Mouse (Mus musculus) CH12.LX (cell line): Measurements from ENCODE around the gene Rpl32. TPM values are rescaled to one million over a fixed set of nuclear protein-coding genes. Genes with fewer than 3 reads are reported as not detected.

ENCODE experiments used
- DNase-seq: peaks from one replicate; pipeline ENCODE4 v3.0.0-alpha.2; 2013; ENCODE audit errors: extremely low read depth
- H3K27ac ChIP-seq: 2 replicates; pipeline ENCODE4 v1.5.1; 2012; ENCODE audit warnings: low read depth, mild to moderate bottlenecking, control low read depth, moderate library complexity; ENCODE audit not compliant: insufficient read depth
- H3K27me3 ChIP-seq: replicated peaks from 2 replicates; pipeline ENCODE3; 2012; ENCODE audit warnings: inconsistent platforms
- H3K36me3 ChIP-seq, 2 experiments: replicated peaks in 1 of 2; 2 replicates each; pipeline versions ENCODE3 to v1.6.1; 2012; ENCODE audit warnings: inconsistent platforms in 1 of 2, low read length in 1 of 2, mild to moderate bottlenecking in 1 of 2, mixed read lengths in 1 of 2, moderate library complexity in 1 of 2; ENCODE audit not compliant: control insufficient read depth in 1 of 2, insufficient read depth in 1 of 2
- H3K4me1 ChIP-seq, 2 experiments: 2 replicates each; pipeline ENCODE4 v1.6.1; 2012; ENCODE audit warnings: inconsistent platforms in 1 of 2, moderate library complexity in 1 of 2; ENCODE audit not compliant: insufficient read depth in 2 of 2, control insufficient read depth in 1 of 2
- H3K4me2 ChIP-seq: 2 replicates; pipeline ENCODE4 v1.6.1; 2012; ENCODE audit warnings: low read depth, mild to moderate bottlenecking, control low read depth; ENCODE audit not compliant: poor library complexity, insufficient read depth, severe bottlenecking
- H3K4me3 ChIP-seq, 3 experiments: fragments of 150-350 bp in 1 of 3; sonication (generic) in 1 of 3; replicated peaks in 1 of 3; 2 replicates each; pipeline versions ENCODE3 to v1.5.1; 2011 to 2012; ENCODE audit warnings: low read depth in 2 of 3, low read length in 2 of 3, mild to moderate bottlenecking in 2 of 3, moderate library complexity in 2 of 3, control low read depth in 1 of 3, improper control_type of control experiment in 1 of 3, inconsistent platforms in 1 of 3, mixed read lengths in 1 of 3; ENCODE audit not compliant: poor library complexity in 1 of 3
- H3K79me2 ChIP-seq: replicated peaks from 2 replicates; pipeline ENCODE4 v1.6.1; 2012; ENCODE audit warnings: mild to moderate bottlenecking, moderate library complexity; ENCODE audit not compliant: control insufficient read depth, poor library complexity, insufficient read depth, severe bottlenecking; ENCODE audit errors: extremely low read depth
- H3K9ac ChIP-seq: 2 replicates; pipeline ENCODE4 v1.6.1; 2012; ENCODE audit warnings: low read depth, mild to moderate bottlenecking, control low read depth, moderate library complexity; ENCODE audit not compliant: insufficient read depth
- H3K9me3 ChIP-seq: replicated peaks from 2 replicates; pipeline ENCODE3; 2012; ENCODE audit warnings: low read length, inconsistent platforms, mixed read lengths
- BHLHE40 ChIP-seq: IDR thresholded peaks from 2 replicates; pipeline ENCODE4 v1.6.1; 2011; ENCODE audit warnings: mild to moderate bottlenecking, low read depth, low read length, improper control_type of control experiment
- CHD1 ChIP-seq: IDR thresholded peaks from 2 replicates; pipeline ENCODE4 v1.6.1; 2012; ENCODE audit warnings: low read depth, low read length, improper control_type of control experiment, inconsistent platforms
- CHD2 ChIP-seq: IDR thresholded peaks from 2 replicates; pipeline ENCODE4 v1.6.1; 2011; ENCODE audit warnings: low read length, improper control_type of control experiment
- CTCF ChIP-seq, 2 experiments: IDR thresholded peaks in 1 of 2; conservative IDR thresholded peaks in 1 of 2; 2 replicates each; pipeline ENCODE4 v1.5.1; 2011 to 2012; ENCODE audit warnings: low read depth in 2 of 2, low read length in 2 of 2, improper control_type of control experiment in 1 of 2, inconsistent platforms in 1 of 2, mild to moderate bottlenecking in 1 of 2, moderate library complexity in 1 of 2
- E2F4 ChIP-seq: IDR thresholded peaks from 2 replicates; pipeline ENCODE4 v1.6.1; 2011; ENCODE audit warnings: low read depth, low read length, improper control_type of control experiment; ENCODE audit not compliant: insufficient replicate concordance
- ELF1 ChIP-seq: IDR thresholded peaks from 2 replicates; pipeline ENCODE4 v1.6.1; 2014; ENCODE audit warnings: low read depth, mild to moderate bottlenecking, inconsistent platforms, low read length, improper control_type of control experiment
- EP300 ChIP-seq: IDR thresholded peaks from 2 replicates; pipeline ENCODE4 v1.6.1; 2011; ENCODE audit warnings: low read length, improper control_type of control experiment
- ETS1 ChIP-seq: conservative IDR thresholded peaks from 2 replicates; pipeline ENCODE4 v1.6.1; 2012; ENCODE audit warnings: low read depth, mild to moderate bottlenecking, inconsistent platforms, low read length, improper control_type of control experiment, moderate library complexity
- GABPA ChIP-seq: IDR thresholded peaks from 2 replicates; pipeline ENCODE4 v1.6.1; 2012; ENCODE audit warnings: low read depth, low read length, improper control_type of control experiment, inconsistent platforms; ENCODE audit not compliant: insufficient replicate concordance
- HCFC1 ChIP-seq: IDR thresholded peaks from 2 replicates; pipeline ENCODE4 v1.6.1; 2012; ENCODE audit warnings: low read depth, mild to moderate bottlenecking, inconsistent platforms, low read length, improper control_type of control experiment
- IRF4 ChIP-seq: IDR thresholded peaks from 2 replicates; pipeline ENCODE4 v1.6.1; 2014; ENCODE audit warnings: low read depth, mild to moderate bottlenecking, inconsistent platforms, low read length, improper control_type of control experiment
- JUN ChIP-seq: IDR thresholded peaks from 2 replicates; pipeline ENCODE4 v1.6.1; 2011; ENCODE audit warnings: low read depth, mild to moderate bottlenecking, low read length, improper control_type of control experiment, moderate library complexity; ENCODE audit not compliant: insufficient read depth
- JUND ChIP-seq: conservative IDR thresholded peaks from 2 replicates; pipeline ENCODE4 v1.6.1; 2011; ENCODE audit warnings: low read depth, low read length, improper control_type of control experiment
- KAT2A ChIP-seq: IDR thresholded peaks from 2 replicates; pipeline ENCODE4 v1.6.1; 2012; ENCODE audit warnings: low read length, improper control_type of control experiment, inconsistent platforms; ENCODE audit not compliant: insufficient replicate concordance
- MAFK ChIP-seq: IDR thresholded peaks from 2 replicates; pipeline ENCODE4 v1.6.1; 2011; ENCODE audit warnings: low read length, improper control_type of control experiment; ENCODE audit not compliant: insufficient replicate concordance
- MAX ChIP-seq: IDR thresholded peaks from 2 replicates; pipeline ENCODE4 v1.6.1; 2011; ENCODE audit warnings: low read length, improper control_type of control experiment
- MAZ ChIP-seq: IDR thresholded peaks from 2 replicates; pipeline ENCODE4 v1.6.1; 2012; ENCODE audit warnings: low read depth, mild to moderate bottlenecking, inconsistent platforms, low read length, improper control_type of control experiment, moderate library complexity
- MEF2A ChIP-seq: IDR thresholded peaks from 2 replicates; pipeline ENCODE4 v1.6.1; 2014; ENCODE audit warnings: low read depth, mild to moderate bottlenecking, inconsistent platforms, low read length, improper control_type of control experiment, borderline replicate concordance
- MXI1 ChIP-seq: IDR thresholded peaks from 2 replicates; pipeline ENCODE4 v1.6.1; 2011; ENCODE audit warnings: mild to moderate bottlenecking, low read depth, low read length, improper control_type of control experiment
- MYC ChIP-seq: IDR thresholded peaks from 2 replicates; pipeline ENCODE4 v1.6.1; 2011; ENCODE audit warnings: low read depth, mild to moderate bottlenecking, improper control_type of control experiment, low read length
- NELFE ChIP-seq: IDR thresholded peaks from 2 replicates; pipeline ENCODE4 v1.6.1; 2011; ENCODE audit warnings: low read depth, low read length, improper control_type of control experiment
- NRF1 ChIP-seq: IDR thresholded peaks from 2 replicates; pipeline ENCODE4 v1.6.1; 2014; ENCODE audit warnings: low read depth, mild to moderate bottlenecking, inconsistent platforms, low read length, improper control_type of control experiment, moderate library complexity
- PAX5 ChIP-seq: IDR thresholded peaks from 2 replicates; pipeline ENCODE4 v1.6.1; 2012; ENCODE audit warnings: low read length, inconsistent platforms, mixed read lengths
- POLR2A ChIP-seq: IDR thresholded peaks from 2 replicates; pipeline ENCODE4 v1.6.1; 2011; ENCODE audit warnings: low read depth, mild to moderate bottlenecking, improper control_type of control experiment, low read length
- POLR2AphosphoS2 ChIP-seq: IDR thresholded peaks from 2 replicates; pipeline ENCODE4 v1.6.1; 2011; ENCODE audit warnings: low read depth, low read length, improper control_type of control experiment
- RAD21 ChIP-seq: IDR thresholded peaks from 2 replicates; pipeline ENCODE4 v1.6.1; 2011; ENCODE audit warnings: low read depth, mild to moderate bottlenecking, low read length, improper control_type of control experiment, moderate library complexity
- RCOR1 ChIP-seq: conservative IDR thresholded peaks from 2 replicates; pipeline ENCODE4 v1.6.1; 2012; ENCODE audit warnings: low read depth, mild to moderate bottlenecking, inconsistent platforms, low read length, improper control_type of control experiment
- SIN3A ChIP-seq: IDR thresholded peaks from 2 replicates; pipeline ENCODE4 v1.6.1; 2012; ENCODE audit warnings: low read length, improper control_type of control experiment, inconsistent platforms
- SMC3 ChIP-seq: IDR thresholded peaks from 2 replicates; pipeline ENCODE4 v1.6.1; 2011; ENCODE audit warnings: low read depth, low read length, improper control_type of control experiment
- TBP ChIP-seq: conservative IDR thresholded peaks from 2 replicates; pipeline ENCODE4 v1.6.1; 2011; ENCODE audit warnings: low read depth, low read length, improper control_type of control experiment
- TCF12 ChIP-seq: IDR thresholded peaks from 2 replicates; pipeline ENCODE4 v1.6.1; 2014; ENCODE audit warnings: low read depth, mild to moderate bottlenecking, inconsistent platforms, low read length, improper control_type of control experiment
- UBTF ChIP-seq: IDR thresholded peaks from 2 replicates; pipeline ENCODE4 v1.6.1; 2012; ENCODE audit warnings: low read depth, mild to moderate bottlenecking, inconsistent platforms, low read length, improper control_type of control experiment, moderate library complexity
- USF1 ChIP-seq: IDR thresholded peaks from 2 replicates; pipeline ENCODE4 v1.6.1; 2014; ENCODE audit warnings: low read depth, mild to moderate bottlenecking, inconsistent platforms, low read length, improper control_type of control experiment
- USF2 ChIP-seq: conservative IDR thresholded peaks from 2 replicates; pipeline ENCODE4 v1.6.1; 2011; ENCODE audit warnings: low read depth, low read length, improper control_type of control experiment
- ZC3H11A ChIP-seq: IDR thresholded peaks from 2 replicates; pipeline ENCODE4 v1.6.1; 2012; ENCODE audit warnings: low read depth, mild to moderate bottlenecking, inconsistent platforms, low read length, improper control_type of control experiment
- ZKSCAN1 ChIP-seq: IDR thresholded peaks from 2 replicates; pipeline ENCODE4 v1.6.1; 2012; ENCODE audit warnings: low read depth, inconsistent platforms, low read length, improper control_type of control experiment, borderline replicate concordance
- ZMIZ1 ChIP-seq: IDR thresholded peaks from 2 replicates; pipeline ENCODE4 v1.6.1; 2012; ENCODE audit warnings: low read depth, mild to moderate bottlenecking, inconsistent platforms, low read length, improper control_type of control experiment
- ZNF384 ChIP-seq: IDR thresholded peaks from 2 replicates; pipeline ENCODE4 v1.6.1; 2012; ENCODE audit warnings: low read depth, low read length, improper control_type of control experiment, inconsistent platforms
- dilution Hi-C: fragments of 300-500 bp; cut with MboI; formaldehyde crosslinking; loops from 2 replicates; pipeline ENCODE4 v1.14.3; 2020; ENCODE audit warnings: low sequenced_read_pairs; ENCODE audit not compliant: extremely low pct_unique_long_range_greater_than_20kb, extremely low pct_ligation_motif_present
- in situ Hi-C: fragments of 300-500 bp; cut with MboI; formaldehyde crosslinking; loops from 3 replicates; pipeline ENCODE4 v1.14.3; 2019; ENCODE audit warnings: low sequenced_read_pairs, low pct_ligation_motif_present, low pct_unique_long_range_greater_than_20kb, mixed read lengths
- polyA plus RNA-seq: library from polyadenylated mRNA; unstranded; fragments of >175 nt; gene quantifications from 2 replicates; pipeline ENCODE4 v1.2.1, GENCODE M21; 2012; ENCODE audit warnings: low read depth; ENCODE audit not compliant: insufficient read length
- total RNA-seq, 2 experiments: library from RNA; depleted of rRNA; stranded (reverse); fragments of 300-350 nt in 1 of 2; fragments of >200 nt in 1 of 2; gene quantifications; 2 replicates each; pipeline ENCODE4 v1.2.3; 2012 to 2014

The Rpl32 gene
- total and polyA plus RNA-seq, 3 experiments, result 3,370 to 7,473 (median 5,276) TPM

DNA sequence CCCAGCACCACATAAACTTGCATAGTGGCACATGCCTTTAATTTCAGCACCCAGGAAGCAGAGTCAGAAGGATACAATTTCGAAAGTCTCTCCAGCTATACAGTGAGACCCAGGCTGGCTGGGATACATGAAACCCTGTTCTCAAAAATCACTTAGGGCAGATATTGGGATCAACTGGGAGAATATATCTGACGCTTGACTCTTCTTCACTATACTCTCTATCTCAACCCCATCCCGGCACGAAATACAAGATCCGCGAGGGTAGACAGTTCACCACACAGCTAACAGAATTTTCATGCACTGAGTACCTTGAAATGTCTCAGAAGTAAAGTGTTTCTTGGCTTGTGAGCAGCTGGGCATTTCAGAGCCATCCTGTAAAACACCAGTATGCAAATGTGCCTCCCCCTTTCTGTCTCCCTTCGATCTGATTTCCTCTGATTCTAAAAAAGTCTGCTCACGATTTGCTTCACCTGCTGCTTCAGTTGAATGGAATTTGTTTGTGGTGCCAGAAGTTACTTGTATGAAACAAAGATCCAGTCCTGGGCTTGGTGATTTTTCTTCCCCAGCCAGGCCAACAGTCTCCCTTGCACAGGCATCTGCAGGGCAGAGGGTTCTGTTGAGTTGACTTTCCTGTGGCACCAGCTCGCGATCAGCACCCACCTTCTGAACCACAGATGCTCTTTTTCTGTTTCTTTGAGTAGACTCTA, 40.2 kb upstream of the Rpl32 start:
- Histone ChIP-seq H3K4me1 (peaks cover 2 to 47% of the 10 kb centered on the region in 2 experiments; a peak in 2 of 4 replicates), H3K27me3 (no peaks in the 10 kb centered on the region), H3K9me3 (no peaks in the 10 kb centered on the region), H3K27ac (peak overlapping the region; percentile 85), H3K4me2 (peak overlapping the region; percentile 98), H3K9ac (peak overlapping the region; percentile 61), H3K4me3 (peak overlapping the region; percentile 29 to 31 (median 30)), H3K36me3 (peaks cover 15 to 31% of the 10 kb centered on the region in 2 experiments), H3K79me2 (peaks cover 13% of the 10 kb centered on the region)
- DNase-seq, result peak; percentile 46
- TF ChIP-seq CTCF (conservative IDR thresholded peaks at IDR 0.05 in 1 of 2, IDR thresholded peaks at IDR 0.05 in 1 of 2; ENCODE audit: low read depth in 2 of 2, low read length in 2 of 2), result no peak
- no peak for TF ChIP-seq JUND
- peak; percentile 57; the same call in 1 of the 2 replicates for TF ChIP-seq UBTF
- TF ChIP-seq TCF12, result peak; percentile 45; the same call in 1 of the 2 replicates
- TF ChIP-seq KAT2A, result no peak
- peak; percentile 39; the same call in 1 of the 2 replicates for TF ChIP-seq MAX
- TF ChIP-seq NELFE, result peak; percentile 47; the same call in 1 of the 2 replicates
- TF ChIP-seq NRF1, result peak; percentile 11; the same call in 1 of the 2 replicates
- peak; percentile 78; the same call in 1 of the 2 replicates for TF ChIP-seq MXI1
- no peak for TF ChIP-seq POLR2A
- TF ChIP-seq ZKSCAN1, result no peak
- TF ChIP-seq GABPA, result no peak
- TF ChIP-seq E2F4, result no peak
- TF ChIP-seq ZC3H11A, result no peak
- 0 out of 2 replicates have a peak, but pooled peaks have one; percentile 57 for TF ChIP-seq ZNF384
- TF ChIP-seq CHD1, result peak; percentile 87
- TF ChIP-seq USF2, result no peak
- peak; percentile 50; the same call in 1 of the 2 replicates for TF ChIP-seq RCOR1
- no peak for TF ChIP-seq PAX5
- TF ChIP-seq ETS1, result peak; percentile 67
- TF ChIP-seq IRF4, result peak; percentile 61
- no peak for TF ChIP-seq SMC3
- no peak for TF ChIP-seq POLR2AphosphoS2
- TF ChIP-seq ELF1, result 0 out of 2 replicates have a peak, but pooled peaks have one; percentile 30
- peak; percentile 86 for TF ChIP-seq SIN3A
- TF ChIP-seq USF1, result no peak
- TF ChIP-seq EP300, result peak; percentile 76
- TF ChIP-seq JUN, result no peak
- 0 out of 2 replicates have a peak, but pooled peaks have one; percentile 18 for TF ChIP-seq MYC
- TF ChIP-seq HCFC1, result no peak
- TF ChIP-seq CHD2, result peak; percentile 58; the same call in 1 of the 2 replicates
- no peak for TF ChIP-seq RAD21
- peak; percentile 40; the same call in 1 of the 2 replicates for TF ChIP-seq MAZ
- TF ChIP-seq MEF2A, result peak; percentile 55; the same call in 1 of the 2 replicates
- 0 out of 2 replicates have a peak, but pooled peaks have one; percentile 53 for TF ChIP-seq ZMIZ1
- 0 out of 2 replicates have a peak, but pooled peaks have one; percentile 34 for TF ChIP-seq TBP
- peak; percentile 65 for TF ChIP-seq BHLHE40
- no peak; the same call in 1 of the 2 replicates for TF ChIP-seq MAFK
- in situ Hi-C loops, result loop anchor here (5.0 to 10.0 kb wide), 2 partner anchors 159 to 286 kb away; no protein-coding TSS in a partner anchor
- dilution Hi-C loops, result no loop called here
